Mouse (Mus musculus) MEL (cell line): ENCODE results near the gene Zfp651.

Experiments used
- CTCF ChIP-seq, 3 experiments: IDR thresholded peaks in 2 of 3; conservative IDR thresholded peaks in 1 of 3; 2 replicates each; pipeline ENCODE4 v1.5.1; 2011 to 2012; ENCODE audit warnings: low read length in 3 of 3, low read depth in 2 of 3, mild to moderate bottlenecking in 2 of 3, improper control_type of control experiment in 1 of 3, inconsistent platforms in 1 of 3, mixed read lengths in 1 of 3, moderate library complexity in 1 of 3; ENCODE audit not compliant: control insufficient read depth in 1 of 3, insufficient read depth in 1 of 3, poor library complexity in 1 of 3, severe bottlenecking in 1 of 3
- EP300 ChIP-seq, 2 experiments: IDR thresholded peaks; 2 replicates each; pipeline ENCODE4 v1.6.1; 2011; ENCODE audit warnings: improper control_type of control experiment in 2 of 2, low read length in 2 of 2, low read depth in 1 of 2, mild to moderate bottlenecking in 1 of 2
- ZKSCAN1 ChIP-seq: IDR thresholded peaks from 2 replicates; pipeline ENCODE4 v1.6.1; 2012; ENCODE audit warnings: low read depth, mild to moderate bottlenecking, inconsistent platforms, low read length, improper control_type of control experiment, moderate library complexity
- ZNF384 ChIP-seq: IDR thresholded peaks from 2 replicates; pipeline ENCODE4 v1.6.1; 2012; ENCODE audit warnings: low read depth, mild to moderate bottlenecking, inconsistent platforms, low read length, improper control_type of control experiment

- TF ChIP-seq ZKSCAN1 (no peak), EP300 (IDR thresholded peaks at IDR 0.05; ENCODE audit: low read depth in 1 of 2, low read length in 2 of 2) (no peak), ZNF384 (no peak), CTCF (IDR thresholded peaks at IDR 0.05 in 2 of 3, conservative IDR thresholded peaks at IDR 0.05 in 1 of 3; ENCODE audit: control insufficient read depth in 1 of 3, insufficient read depth in 1 of 3, low read depth in 2 of 3, low read length in 3 of 3, poor library complexity in 1 of 3, severe bottlenecking in 1 of 3) (no peak)
Observed at GRCm38 (mm10) chr9:121756785-121757184, 2.3 kb upstream of the Zfp651 start.
